Mouse (Mus musculus) heart, adult 2 months (tissue): ENCODE measurements around the gene Adssl1.

Source experiments
- CTCF ChIP-seq: fragments of 200-600 bp; IDR thresholded peaks from 2 replicates; pipeline ENCODE4 v1.8.1; 2022; ENCODE audit warnings: antibody characterized with exemption, mild to moderate bottlenecking, moderate library complexity
- EP300 ChIP-seq: fragments of 200-500 bp; IDR thresholded peaks from 2 replicates; pipeline ENCODE4 v1.6.1; 2011; ENCODE audit warnings: low read depth, low read length, control low read depth; ENCODE audit not compliant: insufficient read depth
- POLR2A ChIP-seq: fragments of 200-500 bp; IDR thresholded peaks from 2 replicates; pipeline ENCODE4 v1.6.1; 2011; ENCODE audit warnings: mild to moderate bottlenecking, low read depth, low read length, control low read depth; ENCODE audit not compliant: insufficient read depth

- peak; percentile 39 for TF ChIP-seq CTCF
- no peak for TF ChIP-seq POLR2A
- TF ChIP-seq EP300 = no peak
Observed at GRCm38 (mm10) chr12:112671891-112672290, 52.0 kb downstream of the Adssl1 start.
